Comparison of ENCODE assay signal across 27 mouse cellular contexts in the genomic region with DNA sequence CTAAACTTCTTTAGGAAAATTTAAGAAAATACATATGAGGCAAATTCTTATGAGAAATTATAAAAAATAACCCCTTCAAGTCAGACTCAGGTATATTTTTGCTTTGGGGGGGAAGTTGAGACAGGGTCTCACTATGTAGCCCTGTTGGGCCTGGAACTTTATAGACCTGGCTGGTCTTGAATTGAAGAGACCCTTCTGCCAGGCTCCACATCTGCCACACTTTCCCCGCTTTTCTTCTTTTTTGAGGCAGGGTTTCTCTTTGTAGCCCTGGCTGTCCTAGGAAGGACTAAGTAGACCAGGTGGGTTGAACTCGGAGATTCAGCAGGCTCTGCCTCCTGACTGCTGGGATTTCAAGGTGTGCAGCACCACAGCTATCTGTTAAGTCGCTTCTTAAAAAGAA.
"Had no signal": no experiment of that assay in that cellular context is flagged by ENCODE, and none has a peak within 500 bp of the region (broad histone marks: within the 10 kb centered on the region; RNA-seq: fewer than 3 reads in every experiment).

No protein-coding gene starts in this region.

- ATAC-seq: forebrain, embryonic 13.5 days; forebrain, embryonic 14.5 days; forebrain, embryonic 15.5 days; forebrain, embryonic 16.5 days; forebrain, postnatal 0 days had no signal

- H3K4me2 ChIP-seq: embryonic facial prominence, embryonic 12.5 days; embryonic facial prominence, embryonic 13.5 days; embryonic facial prominence, embryonic 15.5 days; forebrain, embryonic 12.5 days; forebrain, embryonic 13.5 days; forebrain, embryonic 15.5 days had no signal

- H3K27me3 ChIP-seq: embryonic facial prominence, embryonic 12.5 days; embryonic facial prominence, embryonic 13.5 days; embryonic facial prominence, embryonic 15.5 days; forebrain, embryonic 12.5 days; forebrain, embryonic 13.5 days; forebrain, embryonic 15.5 days had no signal

- H3K27ac ChIP-seq: embryonic facial prominence, embryonic 10.5 days; embryonic facial prominence, embryonic 12.5 days; embryonic facial prominence, embryonic 13.5 days; embryonic facial prominence, embryonic 15.5 days; forebrain, embryonic 10.5 days; forebrain, embryonic 12.5 days; forebrain, embryonic 13.5 days; forebrain, embryonic 15.5 days; gastrocnemius, adult 2 months; heart, adult 2 months had no signal

- H3K9me3 ChIP-seq: embryonic facial prominence, embryonic 10.5 days; embryonic facial prominence, embryonic 12.5 days; embryonic facial prominence, embryonic 13.5 days; embryonic facial prominence, embryonic 15.5 days; forebrain, embryonic 10.5 days; forebrain, embryonic 12.5 days; forebrain, embryonic 13.5 days; forebrain, embryonic 15.5 days had no signal

- H3K9ac ChIP-seq: embryonic facial prominence, embryonic 12.5 days; embryonic facial prominence, embryonic 13.5 days; embryonic facial prominence, embryonic 15.5 days; forebrain, embryonic 12.5 days; forebrain, embryonic 13.5 days; forebrain, embryonic 15.5 days; forebrain, postnatal 0 days had no signal

- DNase-seq: cerebellum, adult 2 months; cerebellum, adult 8-10 months; cerebellum, adult 9-10 months; cerebellum, adult 9-11 months; cerebellum, postnatal 10 days; cerebellum, postnatal 25 days; cerebellum, postnatal 36 days; embryo, embryonic 11 days; forebrain, postnatal 0 days; gastrocnemius, adult 2 months; gastrocnemius, postnatal 10 days; gastrocnemius, postnatal 14 days; gastrocnemius, postnatal 25 days; gastrocnemius, postnatal 36 days; heart, adult 18-20 months; heart, adult 2 months had no signal

- H3K4me3 ChIP-seq: embryonic facial prominence, embryonic 10.5 days; embryonic facial prominence, embryonic 12.5 days; embryonic facial prominence, embryonic 13.5 days; embryonic facial prominence, embryonic 15.5 days; erythroblast, embryonic 14.5 days; forebrain, embryonic 10.5 days; forebrain, embryonic 12.5 days; forebrain, embryonic 13.5 days; forebrain, embryonic 15.5 days; gastrocnemius, adult 2 months; heart, adult 2 months had no signal
